Mouse (Mus musculus) spleen, adult 2 months (tissue): Measurements from ENCODE around the gene Gpr89.

Experiments used
- CTCF ChIP-seq: fragments of 200-500 bp; IDR thresholded peaks from 2 replicates; pipeline ENCODE4 v1.5.1; 2011; ENCODE audit warnings: mild to moderate bottlenecking, inconsistent platforms; ENCODE audit not compliant: insufficient read depth, insufficient read length, insufficient replicate concordance; ENCODE audit errors: extremely low read depth
- POLR2A ChIP-seq: fragments of 200-500 bp; IDR thresholded peaks from 2 replicates; pipeline ENCODE4 v1.6.1; 2011; ENCODE audit warnings: low read depth, low read length, inconsistent platforms

DNA sequence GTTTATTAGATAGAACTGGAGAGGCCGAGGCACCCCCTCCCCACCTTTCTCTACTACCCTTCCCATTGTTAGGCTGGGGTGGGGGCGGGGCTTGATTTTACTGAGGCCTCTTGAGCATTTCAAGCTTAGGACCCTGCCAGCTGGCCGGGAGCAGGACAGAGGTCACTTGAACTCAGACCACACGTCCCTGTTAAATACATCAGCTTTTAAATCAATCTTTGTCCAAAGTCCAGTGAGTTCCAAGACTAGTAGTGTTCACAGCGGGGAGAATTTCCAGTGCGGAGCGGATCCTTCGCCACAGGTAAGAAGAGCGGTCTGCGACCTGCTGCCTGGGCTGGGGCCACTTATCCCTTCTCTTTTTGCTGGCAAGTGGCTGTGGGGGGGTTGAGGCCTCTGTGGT is 75.3 kb downstream of the Gpr89 start:
- TF ChIP-seq CTCF, result no peak
- TF ChIP-seq POLR2A, result no peak
